Mouse (Mus musculus): ENCODE measurements at regions not wholly inside any gene's neighbourhood (a gene's known extent, or its start where the extent isn't known, plus 50 kb on each side); places are given as distances from the start of the nearest gene placed in this dataset.

- Histone ChIP-seq H3K36me3 (ENCODE audit: control insufficient read depth, insufficient read depth, low read length) (no peaks in the 10 kb centered on the region), H3K27ac (ENCODE audit: low read length) (no peak overlapping the region), H3K9me3 (ENCODE audit: control insufficient read depth, low read depth, low read length) (no peaks in the 10 kb centered on the region), H3K9ac (replicated peaks; ENCODE audit: low read depth, low read length) (no peak overlapping the region), H3K27me3 (ENCODE audit: control insufficient read depth, insufficient read depth, low read length) (no peaks in the 10 kb centered on the region), H3K4me2 (replicated peaks; ENCODE audit: low read depth, low read length) (no peak overlapping the region), H3K4me3 (ENCODE audit: low read depth, low read length) (no peak overlapping the region), H3K4me1 (ENCODE audit: control insufficient read depth, insufficient read depth, low read length) (no peaks in the 10 kb centered on the region)
- no peak for ATAC-seq (ENCODE audit: insufficient number of reproducible peaks, insufficient read depth, low FRiP score, low read depth)
- WGBS = 0% methylated on average over 1 of the region's 1 CpGs
Observed at GRCm38 (mm10) chr10:51792030-51792429, 114.5 kb downstream of the Rfx6 start.

GRCm38 (mm10) chr10:51793876-51794275 is 116.3 kb downstream of the Rfx6 start:
- no peak for ATAC-seq (ENCODE audit: insufficient number of reproducible peaks, insufficient read depth, low FRiP score, low read depth)
- H3K27me3 ChIP-seq (ENCODE audit: control insufficient read depth, insufficient read depth, low read length) = no peaks in the 10 kb centered on the region
- H3K9ac ChIP-seq (replicated peaks; ENCODE audit: low read depth, low read length) = no peak overlapping the region
- H3K4me3 ChIP-seq (ENCODE audit: low read depth, low read length) = no peak overlapping the region
- no peaks in the 10 kb centered on the region for H3K4me1 ChIP-seq (ENCODE audit: control insufficient read depth, insufficient read depth, low read length)
- H3K27ac ChIP-seq (ENCODE audit: low read length) = no peak overlapping the region
- H3K36me3 ChIP-seq (ENCODE audit: control insufficient read depth, insufficient read depth, low read length) = no peaks in the 10 kb centered on the region
- no peaks in the 10 kb centered on the region for H3K9me3 ChIP-seq (ENCODE audit: control insufficient read depth, low read depth, low read length)
- no peak overlapping the region for H3K4me2 ChIP-seq (replicated peaks; ENCODE audit: low read depth, low read length)
- 89% methylated on average over 7 of the region's 7 CpGs for WGBS

GRCm38 (mm10) chr10:51816626-51817025 is 139.1 kb downstream of the Rfx6 start:
- H3K9me3 ChIP-seq (ENCODE audit: control insufficient read depth, low read depth, low read length) = no peaks in the 10 kb centered on the region
- ATAC-seq (ENCODE audit: insufficient number of reproducible peaks, insufficient read depth, low FRiP score, low read depth) = no peak
- H3K4me3 ChIP-seq (ENCODE audit: low read depth, low read length) = no peak overlapping the region
- H3K9ac ChIP-seq (replicated peaks; ENCODE audit: low read depth, low read length) = no peak overlapping the region
- H3K4me1 ChIP-seq (ENCODE audit: control insufficient read depth, insufficient read depth, low read length) = no peaks in the 10 kb centered on the region
- H3K27me3 ChIP-seq (ENCODE audit: control insufficient read depth, insufficient read depth, low read length) = no peaks in the 10 kb centered on the region
- H3K27ac ChIP-seq (ENCODE audit: low read length) = no peak overlapping the region
- H3K36me3 ChIP-seq (ENCODE audit: control insufficient read depth, insufficient read depth, low read length) = no peaks in the 10 kb centered on the region
- no peak overlapping the region for H3K4me2 ChIP-seq (replicated peaks; ENCODE audit: low read depth, low read length)
- WGBS = 63% methylated on average over 1 of the region's 1 CpGs

GRCm38 (mm10) chr10:51823900-51824299 is 146.3 kb downstream of the Rfx6 start:
- H3K9me3 ChIP-seq (ENCODE audit: control insufficient read depth, low read depth, low read length) = no peaks in the 10 kb centered on the region
- H3K9ac ChIP-seq (replicated peaks; ENCODE audit: low read depth, low read length) = no peak overlapping the region
- no peak overlapping the region for H3K27ac ChIP-seq (ENCODE audit: low read length)
- no peaks in the 10 kb centered on the region for H3K4me1 ChIP-seq (ENCODE audit: control insufficient read depth, insufficient read depth, low read length)
- WGBS = 95% methylated on average over 2 of the region's 2 CpGs
- no peak overlapping the region for H3K4me2 ChIP-seq (replicated peaks; ENCODE audit: low read depth, low read length)
- H3K4me3 ChIP-seq (ENCODE audit: low read depth, low read length) = no peak overlapping the region
- no peaks in the 10 kb centered on the region for H3K27me3 ChIP-seq (ENCODE audit: control insufficient read depth, insufficient read depth, low read length)
- H3K36me3 ChIP-seq (ENCODE audit: control insufficient read depth, insufficient read depth, low read length) = no peaks in the 10 kb centered on the region
- ATAC-seq (ENCODE audit: insufficient number of reproducible peaks, insufficient read depth, low FRiP score, low read depth) = no peak

DNA sequence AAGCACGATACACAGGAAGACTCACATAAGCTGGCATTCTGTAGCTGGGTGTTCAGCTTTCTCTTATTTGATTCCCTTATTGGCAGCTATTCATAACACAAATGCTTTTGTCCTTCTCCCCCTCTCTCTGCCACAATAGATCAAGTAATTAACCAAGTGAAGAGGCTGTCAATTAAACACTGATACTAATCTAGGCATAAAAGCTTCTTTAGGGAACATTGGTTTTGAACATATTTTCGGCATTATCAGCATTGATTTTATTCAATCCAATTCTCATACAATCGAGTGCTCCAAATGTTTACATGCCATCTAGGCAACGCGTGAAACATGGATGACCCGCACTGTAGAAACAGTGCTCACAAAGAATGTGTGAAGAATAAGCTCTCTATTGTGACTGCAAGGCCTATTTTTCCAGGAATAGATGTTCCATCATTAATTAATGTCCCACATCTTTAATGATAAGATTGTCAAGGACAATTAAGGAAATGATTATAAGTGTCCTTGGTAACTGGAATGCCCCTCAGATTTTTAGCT is 148.9 kb downstream of the Rfx6 start:
- H3K9me3 ChIP-seq (ENCODE audit: control insufficient read depth, low read depth, low read length) = no peaks in the 10 kb centered on the region
- no peak overlapping the region for H3K4me2 ChIP-seq (replicated peaks; ENCODE audit: low read depth, low read length)
- no peak overlapping the region for H3K27ac ChIP-seq (ENCODE audit: low read length)
- no peaks in the 10 kb centered on the region for H3K36me3 ChIP-seq (ENCODE audit: control insufficient read depth, insufficient read depth, low read length)
- 84% methylated on average over 6 of the region's 6 CpGs for WGBS
- H3K4me1 ChIP-seq (ENCODE audit: control insufficient read depth, insufficient read depth, low read length) = no peaks in the 10 kb centered on the region
- no peak overlapping the region for H3K9ac ChIP-seq (replicated peaks; ENCODE audit: low read depth, low read length)
- no peak overlapping the region for H3K4me3 ChIP-seq (ENCODE audit: low read depth, low read length)
- ATAC-seq (ENCODE audit: insufficient number of reproducible peaks, insufficient read depth, low FRiP score, low read depth) = no peak
- H3K27me3 ChIP-seq (ENCODE audit: control insufficient read depth, insufficient read depth, low read length) = no peaks in the 10 kb centered on the region

- no peaks in the 10 kb centered on the region for H3K9me3 ChIP-seq (ENCODE audit: control insufficient read depth, low read depth, low read length)
- no peak overlapping the region for H3K27ac ChIP-seq (ENCODE audit: low read length)
- H3K4me1 ChIP-seq (ENCODE audit: control insufficient read depth, insufficient read depth, low read length) = no peaks in the 10 kb centered on the region
- WGBS = 42% methylated on average over 4 of the region's 4 CpGs
- H3K4me3 ChIP-seq (ENCODE audit: low read depth, low read length) = no peak overlapping the region
- H3K4me2 ChIP-seq (replicated peaks; ENCODE audit: low read depth, low read length) = no peak overlapping the region
- H3K36me3 ChIP-seq (ENCODE audit: control insufficient read depth, insufficient read depth, low read length) = no peaks in the 10 kb centered on the region
- H3K9ac ChIP-seq (replicated peaks; ENCODE audit: low read depth, low read length) = no peak overlapping the region
- ATAC-seq (ENCODE audit: insufficient number of reproducible peaks, insufficient read depth, low FRiP score, low read depth) = no peak
- no peaks in the 10 kb centered on the region for H3K27me3 ChIP-seq (ENCODE audit: control insufficient read depth, insufficient read depth, low read length)
Observed at GRCm38 (mm10) chr10:51832459-51832858, 154.9 kb downstream of the Rfx6 start.

DNA sequence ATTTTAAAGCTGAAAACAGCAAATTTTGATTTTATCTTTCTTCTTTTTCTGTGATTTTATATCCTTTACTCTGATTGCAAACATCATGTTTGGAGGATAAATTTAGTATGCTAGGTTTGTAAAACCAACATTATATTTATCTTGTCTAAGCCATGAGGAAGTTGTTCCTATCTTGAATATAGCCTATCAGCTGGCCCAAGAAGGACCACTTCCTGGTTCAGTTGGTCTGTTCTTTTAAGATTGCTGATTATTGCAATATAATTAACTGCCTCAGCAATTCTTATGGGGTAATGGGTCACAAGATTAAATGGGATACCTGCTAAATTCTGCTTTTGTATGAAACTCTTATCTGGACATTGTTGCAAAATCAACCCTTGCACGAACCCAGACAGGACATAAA is 165.5 kb downstream of the Rfx6 start:
- ATAC-seq (ENCODE audit: insufficient number of reproducible peaks, insufficient read depth, low FRiP score, low read depth) = no peak

DNA sequence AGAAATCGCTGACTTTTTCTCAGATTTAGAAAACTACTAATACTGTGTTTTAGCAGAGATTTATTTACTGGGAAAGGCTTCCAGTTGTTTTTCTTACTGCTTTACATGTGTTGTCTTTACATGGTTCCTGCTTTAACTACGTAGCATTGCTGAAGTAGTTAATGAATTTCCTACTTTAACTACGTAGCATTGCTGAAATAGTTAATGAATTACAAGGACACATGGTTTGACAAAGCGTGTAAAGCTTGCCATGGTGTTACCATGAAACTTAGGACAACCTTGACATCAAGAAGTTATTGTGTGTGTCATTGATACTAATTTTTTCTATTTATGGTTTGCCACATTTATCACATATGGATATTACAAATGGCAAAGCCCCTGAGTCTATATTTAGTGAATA is 168.7 kb downstream of the Rfx6 start:
- Histone ChIP-seq H3K4me1 (ENCODE audit: control insufficient read depth, insufficient read depth, low read length) (no peaks in the 10 kb centered on the region), H3K9me3 (ENCODE audit: control insufficient read depth, low read depth, low read length) (no peaks in the 10 kb centered on the region), H3K27me3 (ENCODE audit: control insufficient read depth, insufficient read depth, low read length) (no peaks in the 10 kb centered on the region), H3K9ac (replicated peaks; ENCODE audit: low read depth, low read length) (no peak overlapping the region), H3K36me3 (ENCODE audit: control insufficient read depth, insufficient read depth, low read length) (no peaks in the 10 kb centered on the region), H3K4me2 (replicated peaks; ENCODE audit: low read depth, low read length) (no peak overlapping the region), H3K27ac (ENCODE audit: low read length) (no peak overlapping the region), H3K4me3 (ENCODE audit: low read depth, low read length) (no peak overlapping the region)
- no peak for ATAC-seq (ENCODE audit: insufficient number of reproducible peaks, insufficient read depth, low FRiP score, low read depth)
- 78% methylated on average over 4 of the region's 4 CpGs for WGBS

More for the DNA sequence above, 165.5 kb downstream of the Rfx6 start:
- Histone ChIP-seq H3K4me3 (ENCODE audit: low read depth, low read length) (no peak overlapping the region), H3K4me2 (replicated peaks; ENCODE audit: low read depth, low read length) (no peak overlapping the region), H3K9ac (replicated peaks; ENCODE audit: low read depth, low read length) (no peak overlapping the region), H3K27ac (ENCODE audit: low read length) (no peak overlapping the region), H3K9me3 (ENCODE audit: control insufficient read depth, low read depth, low read length) (no peaks in the 10 kb centered on the region), H3K36me3 (ENCODE audit: control insufficient read depth, insufficient read depth, low read length) (no peaks in the 10 kb centered on the region), H3K4me1 (ENCODE audit: control insufficient read depth, insufficient read depth, low read length) (no peaks in the 10 kb centered on the region), H3K27me3 (ENCODE audit: control insufficient read depth, insufficient read depth, low read length) (no peaks in the 10 kb centered on the region)
- 76% methylated on average over 1 of the region's 1 CpGs for WGBS

DNA sequence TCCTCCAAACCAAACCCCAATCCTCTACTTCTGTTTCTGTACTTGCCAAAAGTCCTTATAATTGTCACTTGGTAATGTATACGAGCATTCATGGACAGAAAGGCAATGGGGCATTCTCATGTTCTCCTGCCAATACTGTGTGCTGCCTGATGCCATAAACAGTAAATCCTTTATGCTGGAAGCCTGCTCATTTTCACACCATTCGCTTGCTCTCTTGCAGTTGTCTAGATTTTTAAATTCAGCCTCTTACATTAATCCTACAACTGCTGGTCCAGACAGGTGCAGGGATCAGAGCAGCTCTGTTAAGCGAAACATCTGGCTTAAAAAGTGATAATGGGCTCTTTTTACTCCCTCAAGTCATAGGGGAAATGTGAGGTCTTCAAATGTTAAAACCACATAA is 152.9 kb upstream of the Vgll2 start:
- Histone ChIP-seq H3K9me3 (ENCODE audit: control insufficient read depth, low read depth, low read length) (no peaks in the 10 kb centered on the region), H3K9ac (replicated peaks; ENCODE audit: low read depth, low read length) (no peak overlapping the region), H3K4me2 (replicated peaks; ENCODE audit: low read depth, low read length) (no peak overlapping the region), H3K27me3 (ENCODE audit: control insufficient read depth, insufficient read depth, low read length) (no peaks in the 10 kb centered on the region), H3K4me1 (ENCODE audit: control insufficient read depth, insufficient read depth, low read length) (no peaks in the 10 kb centered on the region), H3K36me3 (ENCODE audit: control insufficient read depth, insufficient read depth, low read length) (no peaks in the 10 kb centered on the region), H3K4me3 (ENCODE audit: low read depth, low read length) (no peak overlapping the region), H3K27ac (ENCODE audit: low read length) (no peak overlapping the region)
- 58% methylated on average over 3 of the region's 3 CpGs for WGBS
- no peak for ATAC-seq (ENCODE audit: insufficient number of reproducible peaks, insufficient read depth, low FRiP score, low read depth)

Data from stomach, embryonic 14.5 days (tissue).